Mouse (Mus musculus) olfactory bulb, adult 2 months (tissue): ENCODE results near the gene Ptch1. TPM values are rescaled to one million over a fixed set of nuclear protein-coding genes. Genes with fewer than 3 reads are reported as not detected.

Experiments used
- H3K27ac ChIP-seq: fragments of 200-500 bp; 2 replicates; pipeline ENCODE4 v1.5.1; 2012; ENCODE audit warnings: low read depth, low read length; ENCODE audit not compliant: insufficient read depth
- H3K4me1 ChIP-seq: fragments of 200-500 bp; 2 replicates; pipeline ENCODE4 v1.6.1; 2012; ENCODE audit warnings: low read length; ENCODE audit not compliant: control insufficient read depth, insufficient read depth
- H3K4me3 ChIP-seq: fragments of 200-500 bp; 2 replicates; pipeline ENCODE4 v1.5.1; 2012; ENCODE audit warnings: mild to moderate bottlenecking, low read depth, low read length, moderate library complexity; ENCODE audit not compliant: insufficient read depth
- CTCF ChIP-seq: fragments of 200-500 bp; IDR thresholded peaks from 2 replicates; pipeline ENCODE4 v1.5.1; 2012; ENCODE audit warnings: low read depth, mild to moderate bottlenecking, low read length, moderate library complexity; ENCODE audit not compliant: insufficient read depth
- POLR2A ChIP-seq: fragments of 200-500 bp; IDR thresholded peaks from 2 replicates; pipeline ENCODE4 v1.6.1; 2012; ENCODE audit warnings: mild to moderate bottlenecking, low read depth, low read length, moderate library complexity; ENCODE audit not compliant: insufficient read depth
- WGBS: fragments of 180-500 bp; shearing (Covaris S2); methylation state at CpG from one replicate; pipeline ENCODE4 v1.1.7; 2018; 5-methylcytosine and 5-hydroxymethylcytosine counted together
- polyA plus RNA-seq: library from polyadenylated mRNA; stranded (reverse); fragments of >200 nt; gene quantifications from 2 replicates; pipeline ENCODE4 v1.2.4, GENCODE M21; 2012; ENCODE audit warnings: low replicate concordance; ENCODE audit not compliant: missing spikeins, insufficient read depth, insufficient read length

Gene Ptch1
- not detected in 2 replicates for polyA plus RNA-seq

- WGBS = 2% methylated on average over 42 of the region's 44 CpGs
Measured at GRCm38 (mm10) chr13:63573256-63573835, at the start of gene Ptch1. Ptch1 (minus strand) TSS chr13:63573598.

GRCm38 (mm10) chr13:63621301-63621700, 47.9 kb upstream of the Ptch1 start:
- H3K27ac ChIP-seq = no peak overlapping the region
- 87% methylated on average over 3 of the region's 3 CpGs for WGBS
- no peaks in the 10 kb centered on the region for H3K4me1 ChIP-seq
- no peak overlapping the region for H3K4me3 ChIP-seq
- TF ChIP-seq CTCF (no peak), POLR2A (no peak)

More at GRCm38 (mm10) chr13:63573256-63573835, at the start of gene Ptch1:
- TF ChIP-seq POLR2A (0 out of 2 replicates have a peak, but pooled peaks have one; percentile 34), CTCF (no peak)
- H3K27ac ChIP-seq = peak within 1 kb of the TSS; percentile 56
- H3K4me1 ChIP-seq = peaks cover 10% of the 10 kb centered on the region
- H3K4me3 ChIP-seq = peak within 1 kb of the TSS; percentile 89

DNA sequence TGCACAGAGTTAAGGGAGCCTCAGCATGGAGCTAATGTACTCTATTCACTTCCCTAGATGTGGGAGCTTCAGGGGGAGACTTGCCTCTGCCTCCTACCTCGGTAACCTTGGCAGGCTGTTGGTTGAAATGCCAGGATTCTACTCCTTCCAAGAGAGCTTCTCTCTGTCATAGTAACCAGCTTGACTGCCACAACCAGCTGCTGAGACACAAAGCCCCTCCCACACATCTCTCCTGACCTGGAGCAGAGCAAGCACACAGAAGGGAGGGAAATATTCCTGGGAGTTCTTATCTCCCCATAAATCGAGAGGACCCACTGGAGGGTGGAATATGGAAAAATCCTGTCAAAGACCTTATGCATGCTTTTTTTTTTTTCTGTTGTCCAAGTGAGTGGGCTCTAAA, 39.8 kb upstream of the Ptch1 start:
- Histone ChIP-seq H3K4me1 (no peaks in the 10 kb centered on the region), H3K27ac (no peak overlapping the region), H3K4me3 (no peak overlapping the region)
- no peak for TF ChIP-seq CTCF
- no peak for TF ChIP-seq POLR2A
- 63% methylated on average over 2 of the region's 2 CpGs for WGBS

DNA sequence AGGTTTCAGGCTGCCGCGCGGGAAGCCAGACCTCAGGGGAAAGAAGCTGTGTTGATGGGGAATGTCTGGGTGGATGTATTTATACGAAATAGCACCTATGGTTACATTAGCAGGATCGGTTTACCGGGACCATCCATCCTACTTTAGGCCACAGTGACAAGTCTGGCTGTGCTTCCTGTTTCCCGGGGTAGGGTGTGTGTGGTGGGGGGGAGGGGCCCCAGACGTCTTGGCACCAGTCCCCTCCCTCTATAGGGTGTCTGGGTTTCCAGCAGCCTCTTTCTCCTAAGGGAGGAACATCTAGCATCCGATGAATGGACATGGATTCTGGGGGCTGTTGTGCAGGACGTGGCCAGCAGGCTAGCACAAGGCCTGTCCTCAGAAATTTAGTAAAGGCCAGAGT, 36.3 kb upstream of the Ptch1 start:
- Histone ChIP-seq H3K27ac (no peak overlapping the region), H3K4me3 (no peak overlapping the region), H3K4me1 (no peaks in the 10 kb centered on the region)
- TF ChIP-seq POLR2A = no peak
- TF ChIP-seq CTCF = no peak
- 60% methylated on average over 10 of the region's 10 CpGs for WGBS

DNA sequence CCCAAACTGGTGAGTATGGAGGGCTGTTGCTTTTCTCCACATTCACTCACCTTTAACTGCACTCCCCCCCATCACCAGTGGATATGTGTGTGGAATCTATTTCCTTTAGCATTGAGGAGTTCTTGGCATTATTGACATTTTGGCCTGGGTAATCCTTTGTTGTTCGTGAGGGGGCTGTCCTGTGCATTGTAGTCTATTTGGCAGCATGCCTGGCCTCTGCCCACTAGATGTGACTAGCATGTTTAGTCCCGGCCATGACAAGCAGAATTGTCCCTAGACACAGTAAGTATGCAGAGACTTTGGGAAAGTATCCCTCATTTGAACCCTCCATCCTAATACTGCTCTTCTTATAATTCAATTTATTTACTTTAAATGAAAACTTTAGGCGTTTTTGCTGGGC, 24.2 kb upstream of the Ptch1 start:
- Histone ChIP-seq H3K4me3 (no peak overlapping the region), H3K4me1 (no peaks in the 10 kb centered on the region), H3K27ac (no peak overlapping the region)
- WGBS = 51% methylated on average over 3 of the region's 3 CpGs
- TF ChIP-seq CTCF (no peak), POLR2A (no peak)

GRCm38 (mm10) chr13:63595869-63596268, 22.5 kb upstream of the Ptch1 start:
- Histone ChIP-seq H3K4me1 (no peaks in the 10 kb centered on the region), H3K27ac (no peak overlapping the region), H3K4me3 (no peak overlapping the region)
- WGBS = 83% methylated on average over 7 of the region's 7 CpGs
- no peak for TF ChIP-seq CTCF
- no peak for TF ChIP-seq POLR2A

- no peak for TF ChIP-seq CTCF
- no peak for TF ChIP-seq POLR2A
- 61% methylated on average over 13 of the region's 13 CpGs for WGBS
- H3K4me3 ChIP-seq = no peak overlapping the region
- no peak overlapping the region for H3K27ac ChIP-seq
- no peaks in the 10 kb centered on the region for H3K4me1 ChIP-seq
Measured at GRCm38 (mm10) chr13:63593469-63594050, 20.2 kb upstream of the Ptch1 start.

GRCm38 (mm10) chr13:63592755-63593154, 19.4 kb upstream of the Ptch1 start:
- Histone ChIP-seq H3K4me3 (no peak overlapping the region), H3K4me1 (no peaks in the 10 kb centered on the region), H3K27ac (no peak overlapping the region)
- WGBS = 91% methylated on average over 5 of the region's 5 CpGs
- TF ChIP-seq CTCF = no peak
- TF ChIP-seq POLR2A = no peak

DNA sequence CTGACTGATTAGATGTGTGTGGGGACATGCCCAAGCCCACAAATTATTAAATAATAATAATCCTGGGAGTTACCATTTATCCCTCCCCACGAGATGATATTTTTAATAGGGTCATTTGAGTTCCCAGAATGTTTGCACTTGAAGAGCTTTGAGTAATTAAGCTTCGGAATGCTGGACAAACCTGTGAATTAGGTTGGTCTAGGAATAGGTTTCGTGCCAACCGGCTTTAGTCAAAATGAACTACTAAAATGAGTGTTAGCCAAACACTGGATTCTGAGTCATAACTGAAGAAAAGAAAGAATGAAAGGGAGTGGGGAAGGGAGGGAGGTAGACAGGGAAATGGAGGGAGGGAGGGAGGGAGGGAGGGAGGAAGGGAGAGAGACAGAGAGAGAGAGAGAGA, 1.2 kb upstream of the Ptch1 start:
- Histone ChIP-seq H3K4me1 (peaks cover 10% of the 10 kb centered on the region), H3K4me3 (no peak overlapping the region), H3K27ac (no peak overlapping the region)
- TF ChIP-seq CTCF (no peak), POLR2A (no peak)
- 70% methylated on average over 4 of the region's 4 CpGs for WGBS
